Mouse (Mus musculus) gastrocnemius, postnatal 10 days (tissue): ENCODE measurements around the gene Ube2k. TPM values are rescaled to one million over a fixed set of nuclear protein-coding genes. Genes with fewer than 3 reads are reported as not detected.
"Not testable (repeated sequence)": the region's sequence is repeated elsewhere in the genome, so short reads cannot be mapped to it uniquely, and the experiment has no call there.

ENCODE experiments used
- DNase-seq: peaks from one replicate; pipeline ENCODE4 v3.0.0; 2021; ENCODE audit warnings: mixed read lengths
- long read RNA-seq, 2 experiments: library from polyadenylated mRNA; stranded (forward); transcript quantifications; one replicate each; pipeline ENCODE4 v2.0.0; 2021
- total RNA-seq, 2 experiments: library from RNA; stranded (reverse); gene quantifications; 2 replicates each; pipeline ENCODE4 v1.2.3; 2021

Gene Ube2k
- 10 to 100 TPM; 76.8 to 81.2 TPM for total RNA-seq
- long read RNA-seq, experiment 1, full-length matches to known transcripts: 31 of 32 reads
- long read RNA-seq, experiment 1, partial matches to known transcripts: 0 of 32 reads
- long read RNA-seq, experiment 1, other reads (novel, unspliced or antisense): 1 of 32 reads
- long read RNA-seq, experiment 2, full-length matches to known transcripts: 34 of 35 reads
- long read RNA-seq, experiment 2, partial matches to known transcripts: 0 of 35 reads
- long read RNA-seq, experiment 2, other reads (novel, unspliced or antisense): 1 of 35 reads

GRCm38 (mm10) chr5:65536751-65537419, at the start of gene Ube2k, which contains the start of gene Smim14:
Ube2k (plus strand) TSS chr5:65537233.
Smim14 (minus strand) TSS chr5:65537184.
- peak; percentile 95 for DNase-seq

- no peak for DNase-seq
These were observed 49.7 kb upstream of the Ube2k start for GRCm38 (mm10) chr5:65487381-65487780.

GRCm38 (mm10) chr5:65488725-65489124, 48.3 kb upstream of the Ube2k start:
- DNase-seq: peak; percentile 23

- DNase-seq: no peak
These were observed 47.2 kb upstream of the Ube2k start for GRCm38 (mm10) chr5:65489830-65490229.

- DNase-seq: peak; percentile 73
These were observed 45.0 kb upstream of the Ube2k start for GRCm38 (mm10) chr5:65491767-65492715.

- DNase-seq: peak; percentile 90
These were observed 44.1 kb upstream of the Ube2k start, which contains the start of gene Gm43552 for GRCm38 (mm10) chr5:65492716-65493531. Gm43552 (minus strand) TSS chr5:65492833.

GRCm38 (mm10) chr5:65500231-65500630, 36.8 kb upstream of the Ube2k start:
- no peak for DNase-seq

GRCm38 (mm10) chr5:65501407-65501806, 35.6 kb upstream of the Ube2k start:
- no peak for DNase-seq

- no peak for DNase-seq
These were observed 31.2 kb upstream of the Ube2k start for GRCm38 (mm10) chr5:65505786-65506185.

- DNase-seq: no peak
These were observed 28.6 kb upstream of the Ube2k start for GRCm38 (mm10) chr5:65508395-65508794.

GRCm38 (mm10) chr5:65513506-65513905, 23.5 kb upstream of the Ube2k start:
- DNase-seq: no peak

- no peak for DNase-seq
These were observed 22.3 kb upstream of the Ube2k start for GRCm38 (mm10) chr5:65514635-65515278.

- DNase-seq: no peak
These were observed 15.2 kb upstream of the Ube2k start for GRCm38 (mm10) chr5:65521803-65522202.

GRCm38 (mm10) chr5:65524831-65525230, 12.2 kb upstream of the Ube2k start:
- DNase-seq: no peak

GRCm38 (mm10) chr5:65525674-65526443, 11.2 kb upstream of the Ube2k start:
- no peak for DNase-seq

GRCm38 (mm10) chr5:65531283-65531682, 5.8 kb upstream of the Ube2k start:
- DNase-seq: no peak

- no peak for DNase-seq
These were observed 2.5 kb upstream of the Ube2k start for GRCm38 (mm10) chr5:65534496-65534895.

- DNase-seq: no peak
These were observed 1.5 kb upstream of the Ube2k start for GRCm38 (mm10) chr5:65535457-65536067.

- not testable (repeated sequence) for DNase-seq
These were observed 966 bp upstream of the Ube2k start for GRCm38 (mm10) chr5:65536068-65536465.
